Mouse (Mus musculus): ENCODE measurements around the gene 4931414P19Rik.

4931414P19Rik gene

DNA sequence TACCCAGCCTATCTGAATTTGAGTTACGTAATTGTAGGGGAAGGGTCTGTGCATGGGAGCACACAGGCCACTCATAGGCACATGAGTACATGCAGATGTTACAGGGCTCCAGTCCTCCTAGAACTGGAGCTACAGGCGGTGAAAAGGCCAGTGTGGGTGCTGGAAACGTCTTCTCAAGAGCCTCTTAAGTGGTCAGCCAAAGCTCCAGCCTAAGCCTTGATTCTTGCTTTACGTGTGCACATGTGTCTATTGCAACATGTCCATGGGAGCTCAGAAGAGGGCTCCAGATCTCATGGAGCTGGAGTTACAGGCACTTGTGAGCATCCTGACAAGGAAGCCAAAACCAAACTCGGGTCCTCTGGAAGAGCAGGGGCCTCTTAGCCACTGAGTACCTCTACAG is 61.1 kb downstream of the 4931414P19Rik start:
- no peak for DNase-seq (ENCODE audit: low spot score in 2 of 2)

DNA sequence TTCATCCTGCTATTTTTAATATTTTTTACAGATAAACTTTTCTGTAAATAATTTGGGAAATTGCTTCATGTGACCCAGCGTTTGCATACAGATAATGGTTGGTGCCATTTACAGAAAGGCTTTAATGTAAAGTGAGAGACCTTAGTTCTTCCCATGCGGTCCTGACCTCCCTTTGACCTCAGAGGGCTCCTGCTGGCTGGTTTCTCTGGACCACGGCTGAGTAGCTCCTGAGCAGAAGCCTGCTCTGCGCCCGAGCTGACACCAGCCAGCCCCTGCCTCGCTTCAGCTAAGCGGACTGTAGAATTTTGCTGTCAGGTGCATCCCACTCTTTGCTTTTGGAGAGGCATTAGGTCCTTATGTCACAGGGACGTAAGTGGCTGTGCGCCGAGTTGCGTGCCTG is 65.0 kb downstream of the 4931414P19Rik start:
- no peak for DNase-seq (ENCODE audit: low spot score in 2 of 2)

DNA sequence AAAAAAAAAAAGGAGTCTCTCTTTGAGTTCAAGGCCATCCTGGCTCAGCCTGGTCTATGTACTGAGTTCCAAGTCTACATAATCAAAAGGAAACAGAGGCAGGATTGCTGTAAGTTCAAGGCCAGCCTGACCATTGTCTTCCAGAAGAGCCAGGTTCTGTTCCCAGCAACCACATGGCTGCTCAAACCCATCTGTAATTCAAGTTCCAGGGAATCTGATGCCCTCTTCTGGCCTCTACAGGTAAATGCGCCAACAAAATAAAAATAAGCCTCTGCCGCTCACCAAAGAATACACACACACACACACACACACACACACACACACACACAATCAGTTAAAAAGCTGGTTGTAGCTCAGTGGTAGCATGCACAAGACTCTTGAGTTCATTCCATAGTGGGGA is 67.2 kb downstream of the 4931414P19Rik start:
- no peak for DNase-seq (ENCODE audit: low spot score in 2 of 2)

All from spleen, postnatal 10 days (tissue).